Mouse (Mus musculus) CD4-positive, CD25-positive, alpha-beta regulatory T cell (primary cell): Measurements from ENCODE around the gene Hfe2. TPM values are rescaled to one million over a fixed set of nuclear protein-coding genes. Genes with fewer than 3 reads are reported as not detected.

Experiments
- polyA plus RNA-seq: library from polyadenylated mRNA; unstranded; fragments of 100-300 nt; shearing (Covaris generic); gene quantifications from one replicate; pipeline ENCODE4 v1.2.1, GENCODE M21; 2017

Gene Hfe2
- polyA plus RNA-seq: not detected

GRCm38 (mm10) chr3:96524914-96525313 is at the start of gene Hfe2:
Gene Hfe2, plus strand, starts transcription at chr3:96525172.

DNA sequence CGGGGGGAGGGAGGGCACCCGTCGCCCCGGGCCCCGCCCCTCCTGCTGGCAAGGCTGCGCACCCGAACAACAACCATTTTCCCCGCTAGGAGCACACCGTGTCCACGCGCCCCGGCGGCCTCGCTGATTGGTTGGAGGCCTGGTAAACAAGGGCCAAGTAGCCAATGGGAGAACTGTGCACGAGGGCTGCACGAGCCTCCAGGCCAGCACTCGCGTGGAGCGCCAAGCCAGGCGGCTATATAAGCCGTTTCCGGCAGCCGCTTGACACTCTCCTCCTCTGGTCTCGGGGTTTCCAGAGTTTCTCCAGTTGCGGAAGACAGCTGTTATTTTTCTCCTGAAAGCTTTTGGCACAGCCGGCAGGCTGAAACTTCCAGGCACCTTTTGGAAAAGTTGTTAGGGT is 32.7 kb downstream of the Hfe2 start, which contains the start of gene Txnip:
Gene Txnip (plus strand): TSS at position 264 of the 400 bp plus-strand sequence.

DNA sequence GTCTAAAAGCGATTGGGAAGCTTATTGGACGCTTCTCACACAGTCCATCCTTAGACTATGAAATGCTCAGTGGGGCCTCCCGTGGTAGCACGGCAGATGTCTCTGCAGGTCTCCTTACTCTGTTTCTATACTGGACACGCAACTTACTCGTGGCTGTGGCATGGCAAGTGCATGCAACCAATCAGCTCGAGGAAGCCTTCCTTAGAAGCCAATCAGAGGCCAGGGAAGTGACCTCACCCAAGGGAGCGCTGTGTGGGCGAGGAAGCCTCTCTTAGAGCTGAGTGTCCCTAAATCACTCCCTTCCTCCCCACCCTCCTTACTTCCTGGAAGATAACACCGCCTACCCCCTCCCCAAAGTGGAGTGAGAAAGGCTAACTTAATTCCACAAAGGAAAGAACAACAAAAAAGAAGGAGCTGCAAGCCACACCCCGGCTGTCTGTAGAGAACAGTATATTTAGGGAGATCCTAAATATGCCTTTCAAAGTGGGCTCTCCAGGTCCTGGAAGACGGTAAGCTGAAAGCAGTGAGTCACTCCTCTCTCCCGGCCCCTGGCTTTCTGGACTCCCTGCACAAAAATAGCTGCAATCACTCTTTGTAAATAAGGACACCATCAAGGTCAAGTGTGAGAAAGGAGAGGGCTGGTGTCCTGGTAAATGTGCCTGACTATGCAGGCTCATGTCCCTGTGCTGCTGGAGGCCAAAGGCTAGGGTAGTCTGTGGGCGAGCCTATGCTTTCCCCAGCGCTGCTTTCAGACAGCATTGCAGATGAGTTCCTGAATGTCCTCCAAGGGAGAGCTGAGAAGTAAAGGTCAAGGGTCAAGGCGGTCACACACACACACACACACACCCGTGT is 51.9 kb downstream of the Hfe2 start, which contains the start of gene Gm16253:
Gene Gm16253 (plus strand): TSS at position 295 of the 852 bp plus-strand sequence.

Other genes with a start within 250 kb of the Hfe2 start
- 0.20 TPM for gene Fcgr1, start 231.2 kb upstream of the Hfe2 start, polyA plus RNA-seq
- gene BC107364, start 72.9 kb upstream of the Hfe2 start, polyA plus RNA-seq: not detected
- 718 TPM for gene Txnip, start 32.8 kb downstream of the Hfe2 start, polyA plus RNA-seq
- 0.93 TPM for gene Gm16253, start 51.8 kb downstream of the Hfe2 start, polyA plus RNA-seq
- gene Polr3gl, start 69.0 kb downstream of the Hfe2 start, polyA plus RNA-seq: 22.0 TPM
- gene Ankrd34a, start 71.5 kb downstream of the Hfe2 start, polyA plus RNA-seq: 0.07 TPM
- gene Lix1l, start 76.0 kb downstream of the Hfe2 start, polyA plus RNA-seq: 0.29 TPM
- gene Rbm8a, start 104.8 kb downstream of the Hfe2 start, polyA plus RNA-seq: 166 TPM
- gene Pex11b, start 110.2 kb downstream of the Hfe2 start, polyA plus RNA-seq: 49.6 TPM
- gene Gm42957, start 110.3 kb downstream of the Hfe2 start, polyA plus RNA-seq: 0.24 TPM
- 0.16 TPM for gene Itga10, start 120.4 kb downstream of the Hfe2 start, polyA plus RNA-seq
- not detected for gene Ankrd35, start 145.0 kb downstream of the Hfe2 start, polyA plus RNA-seq
- gene Pias3, start 171.2 kb downstream of the Hfe2 start, polyA plus RNA-seq: 25.1 TPM
- gene Nudt17, start 183.4 kb downstream of the Hfe2 start, polyA plus RNA-seq: 0.50 TPM
- 72.2 TPM for gene Polr3c, start 202.5 kb downstream of the Hfe2 start, polyA plus RNA-seq
- 120 TPM for gene Rnf115, start 202.5 kb downstream of the Hfe2 start, polyA plus RNA-seq